Mouse (Mus musculus) gastrocnemius, adult 8-10 months (tissue): ENCODE results near the gene Kng1. TPM values are rescaled to one million over a fixed set of nuclear protein-coding genes. Genes with fewer than 3 reads are reported as not detected.
"Not testable (repeated sequence)": the region's sequence is repeated elsewhere in the genome, so short reads cannot be mapped to it uniquely, and the experiment has no call there.

ENCODE experiments used
- DNase-seq, 2 experiments: peaks; one replicate each; pipeline ENCODE4 v3.0.0; 2022; ENCODE audit warnings: low spot score in 2 of 2
- total RNA-seq, 4 experiments: library from RNA; stranded (reverse); gene quantifications; 2 replicates each; pipeline ENCODE4 v1.2.4; 2022

Gene Kng1
- total RNA-seq = under 1 TPM in 1 of 4 experiments, not detected in 3; 0.70 TPM

DNA sequence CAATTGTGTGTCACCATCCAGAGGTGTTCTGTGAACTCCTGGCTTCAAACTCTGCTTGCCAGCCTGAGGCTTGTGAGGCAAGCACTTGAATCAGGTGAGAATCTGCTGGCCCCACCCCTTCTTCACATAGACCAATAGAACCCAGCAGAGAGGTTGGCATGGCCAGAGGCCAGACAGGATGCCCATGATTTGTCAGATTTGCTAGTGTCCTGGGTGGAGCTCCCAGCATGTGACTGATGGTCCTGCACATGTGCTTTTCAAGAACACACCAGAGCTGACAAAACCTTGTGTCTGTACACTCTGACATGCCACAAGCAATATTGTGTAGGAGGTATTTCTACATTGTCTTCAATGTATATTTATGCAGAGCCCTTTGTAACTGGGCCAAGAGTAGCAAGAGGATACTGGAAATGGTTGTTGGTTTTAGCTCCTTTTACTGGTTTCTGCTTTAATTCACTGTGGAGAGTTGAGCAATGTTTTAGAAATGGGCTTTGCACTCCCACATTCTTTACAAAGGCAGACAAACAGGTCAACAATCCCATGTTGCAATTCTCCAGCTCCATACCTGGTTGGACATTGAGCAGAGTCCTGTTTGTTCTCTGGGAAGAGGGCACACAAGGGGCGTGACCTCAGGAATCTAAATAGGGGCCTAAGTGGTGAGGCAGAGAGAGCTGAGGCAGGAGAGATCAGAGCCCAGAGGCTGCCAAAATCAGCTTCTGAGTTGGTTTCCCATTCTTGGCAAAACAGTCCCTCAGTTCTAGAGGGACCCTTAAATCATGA lies at the start of gene Kng1:
TSS of gene Kng1 (plus strand) at position 198 of the 780 bp plus-strand sequence.
- not testable (repeated sequence) for DNase-seq

DNA sequence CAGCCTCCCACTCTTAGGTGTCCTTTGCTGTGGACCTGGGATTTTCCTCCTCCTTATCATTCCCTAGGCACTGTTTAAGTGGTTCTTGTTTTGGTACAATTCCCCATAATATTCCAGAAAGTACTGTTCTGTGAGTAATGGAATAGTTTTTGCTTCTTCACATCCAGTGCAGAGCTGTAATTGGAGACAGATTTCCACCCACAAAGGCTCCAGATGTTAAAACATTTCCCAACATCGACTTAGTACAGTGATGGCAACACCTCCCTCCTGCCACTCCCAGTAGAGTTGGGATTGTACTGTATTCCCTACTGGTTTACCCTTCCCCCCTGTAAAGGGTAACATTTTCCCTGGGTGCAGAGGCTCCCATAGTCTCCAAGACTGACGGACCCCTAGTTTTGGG lies 43.9 kb upstream of the Kng1 start:
- DNase-seq = not testable (repeated sequence)

DNA sequence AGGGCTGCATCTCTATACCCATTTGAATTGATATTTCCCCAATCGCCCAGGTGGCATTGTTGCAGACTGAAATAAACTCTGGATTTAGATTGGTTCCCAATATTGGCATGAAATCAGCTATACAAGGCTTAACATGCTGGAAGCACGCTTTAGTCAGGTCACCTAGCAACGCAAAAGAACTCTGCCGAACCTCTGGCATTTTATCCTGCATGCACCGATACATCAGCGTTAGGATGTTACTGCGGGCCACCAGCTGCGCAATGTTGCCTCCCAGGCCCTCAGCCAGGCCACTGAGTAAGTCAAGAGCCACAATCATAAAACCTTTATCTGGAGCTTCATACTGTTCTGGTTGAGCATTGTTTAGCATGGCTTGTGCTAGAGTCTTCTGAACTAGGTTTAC lies 43.0 kb upstream of the Kng1 start:
- DNase-seq = not testable (repeated sequence)

DNA sequence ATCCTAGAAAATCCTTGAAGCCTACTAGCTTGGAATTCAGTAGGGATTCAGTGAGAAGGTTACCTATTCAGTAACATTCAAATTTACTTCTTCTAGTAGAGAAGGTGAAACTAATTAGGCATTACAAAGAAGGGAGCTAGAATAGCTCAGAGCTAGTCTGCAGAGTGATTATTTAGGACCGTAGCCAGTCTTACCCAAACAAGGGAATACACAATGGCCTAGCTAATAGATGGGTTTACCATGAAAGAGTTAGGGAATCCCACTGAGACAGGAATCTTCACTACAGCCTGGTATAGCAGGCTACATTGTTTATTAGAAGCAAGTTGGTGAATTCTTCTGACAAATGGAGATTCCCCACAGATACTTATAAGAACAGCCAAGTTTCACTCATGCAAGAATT lies 37.1 kb upstream of the Kng1 start:
- DNase-seq = not testable (repeated sequence)

DNA sequence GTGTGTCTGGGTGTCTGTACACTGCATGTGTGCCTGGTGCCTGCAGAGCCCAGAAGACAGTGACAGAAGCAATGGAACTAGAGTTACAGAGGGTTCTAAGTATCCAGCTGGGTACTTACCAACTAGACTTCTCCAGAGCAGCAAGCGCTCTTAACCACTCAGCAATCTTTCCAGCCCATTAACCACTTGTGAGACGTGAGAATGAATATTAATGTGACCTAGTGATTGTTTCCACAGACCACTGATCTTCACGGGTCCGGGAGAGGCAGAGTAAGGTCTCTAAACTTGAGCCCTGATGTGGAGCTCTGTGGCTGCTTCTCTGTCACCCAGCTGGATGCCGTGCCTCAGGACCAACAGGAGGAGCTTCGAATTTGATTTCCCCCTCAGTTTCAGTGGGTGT lies 32.6 kb upstream of the Kng1 start:
- no peak for DNase-seq

DNA sequence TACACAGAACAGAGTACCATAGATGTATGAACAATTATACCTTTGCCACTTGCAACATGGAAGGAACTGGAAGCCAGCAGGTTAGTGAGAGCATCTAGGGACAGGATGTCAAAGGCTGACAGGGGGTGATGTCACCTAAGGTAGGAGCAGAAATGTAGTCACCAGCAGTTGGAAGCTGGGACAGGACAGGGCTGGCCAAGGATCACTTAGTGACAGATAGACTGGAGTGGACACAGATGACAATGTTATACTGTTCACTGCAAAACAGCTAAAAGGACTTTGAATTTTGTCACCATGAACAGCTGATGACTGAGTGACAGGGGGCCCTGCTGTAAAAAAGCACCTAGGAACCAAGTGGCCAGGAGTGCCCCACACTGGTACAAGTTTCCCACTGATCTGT lies 31.1 kb upstream of the Kng1 start:
- DNase-seq = no peak

DNA sequence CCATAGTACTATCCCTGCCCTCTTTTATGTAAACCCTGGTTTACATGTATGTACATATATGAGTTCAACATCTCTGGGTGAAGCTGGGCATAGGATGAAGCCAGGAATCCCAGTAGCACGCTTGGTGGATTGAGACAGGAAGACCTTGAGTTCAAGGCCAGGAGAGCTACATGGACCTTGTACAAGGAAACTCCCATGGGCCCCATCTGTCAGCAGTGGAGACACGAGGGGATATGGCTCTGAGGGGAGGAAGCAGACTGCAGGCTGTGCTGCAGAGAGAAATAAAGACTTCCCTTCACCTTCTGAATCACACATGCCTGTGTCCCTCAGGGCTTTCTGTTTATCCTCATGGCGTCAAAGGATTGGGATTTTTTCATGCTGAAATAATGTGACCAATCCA lies 30.3 kb upstream of the Kng1 start:
- DNase-seq = not testable (repeated sequence)

DNA sequence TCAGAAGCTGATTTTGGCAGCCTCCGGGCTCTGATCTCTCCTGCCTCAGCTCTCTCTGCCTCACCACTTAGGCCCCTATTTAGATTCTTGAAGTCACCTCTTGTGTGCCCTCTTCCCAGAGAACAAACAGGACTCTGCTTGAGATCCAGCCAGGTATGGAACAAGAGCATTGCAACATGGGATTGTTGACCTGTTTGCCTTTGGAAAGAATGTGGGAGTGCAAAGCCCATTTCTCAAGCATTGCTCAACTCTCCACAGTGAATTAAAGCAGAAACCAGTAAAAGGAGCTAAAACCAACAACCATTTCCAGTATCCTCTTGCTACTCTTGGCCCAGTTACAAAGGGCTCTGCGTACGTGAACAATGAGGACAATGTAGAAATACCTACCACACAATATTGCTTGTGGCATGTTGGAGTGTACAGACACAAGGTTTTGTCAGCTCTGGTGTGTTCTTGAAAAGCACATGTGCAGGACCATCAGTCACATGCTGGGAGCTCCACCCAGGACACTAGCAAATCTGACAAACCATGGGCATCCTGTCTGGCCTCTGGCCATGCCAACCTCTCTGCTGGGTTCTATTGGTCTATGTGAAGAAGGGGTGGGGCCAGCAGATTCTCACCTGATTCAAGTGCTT lies 28.6 kb upstream of the Kng1 start, which contains the start of gene Kng2:
TSS of gene Kng2 (minus strand) at position 517 of the 635 bp plus-strand sequence.
- not testable (repeated sequence) for DNase-seq

DNA sequence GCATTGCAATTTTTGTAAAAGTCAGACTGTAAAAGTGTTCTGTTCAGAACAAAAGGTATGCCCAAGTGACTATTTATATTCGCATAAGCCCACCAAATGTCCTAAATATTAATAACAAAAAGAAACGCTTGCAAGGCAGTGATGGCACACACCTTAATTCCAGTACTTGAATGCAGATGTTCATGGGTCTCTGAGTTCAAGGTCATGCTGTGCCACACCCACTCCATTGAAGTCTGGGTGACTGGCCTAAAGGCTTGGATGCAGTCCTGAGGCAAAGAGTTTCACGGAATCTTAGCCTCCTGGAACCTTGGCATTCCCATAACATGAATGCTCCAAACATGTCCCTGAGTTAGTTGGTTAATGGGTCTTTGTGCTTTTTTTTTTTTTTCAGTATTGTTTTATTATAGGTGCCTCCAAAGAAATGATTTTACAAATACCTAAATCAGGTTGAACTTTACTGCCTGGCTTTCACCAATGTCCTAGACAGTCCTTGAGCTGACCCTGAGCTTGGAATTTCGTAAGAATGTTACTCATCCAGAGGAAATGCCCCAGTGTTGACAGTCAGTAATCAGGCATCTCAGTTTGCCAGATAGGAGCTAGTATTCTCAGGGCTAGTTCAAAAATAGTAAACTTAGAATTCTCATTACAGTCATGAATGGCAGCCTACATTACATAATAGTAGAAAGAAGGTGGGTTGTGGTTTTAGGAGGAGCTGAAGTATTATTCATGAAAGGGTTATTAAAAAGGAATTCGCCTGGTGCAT lies 26.8 kb upstream of the Kng1 start:
- DNase-seq = no peak

DNA sequence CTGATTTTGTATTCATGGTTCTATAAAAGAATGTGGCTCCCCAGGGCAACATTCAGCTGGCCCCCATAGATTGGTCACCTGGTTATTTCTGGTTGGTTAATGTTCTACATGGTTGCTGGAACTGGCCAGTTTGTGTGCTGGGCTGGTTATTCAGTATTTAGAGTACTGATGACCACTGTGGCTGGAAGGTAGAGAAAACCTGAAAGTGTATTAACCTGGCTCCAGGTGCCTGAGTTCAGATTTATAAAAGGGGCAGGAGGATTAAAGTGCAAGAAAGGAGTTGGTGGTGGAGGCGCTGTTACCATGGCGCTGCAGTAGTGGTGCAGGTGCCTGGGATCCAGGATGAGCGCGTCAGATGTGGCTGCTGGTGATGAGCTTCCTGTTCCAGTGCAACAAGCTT lies 24.0 kb upstream of the Kng1 start:
- DNase-seq = no peak

DNA sequence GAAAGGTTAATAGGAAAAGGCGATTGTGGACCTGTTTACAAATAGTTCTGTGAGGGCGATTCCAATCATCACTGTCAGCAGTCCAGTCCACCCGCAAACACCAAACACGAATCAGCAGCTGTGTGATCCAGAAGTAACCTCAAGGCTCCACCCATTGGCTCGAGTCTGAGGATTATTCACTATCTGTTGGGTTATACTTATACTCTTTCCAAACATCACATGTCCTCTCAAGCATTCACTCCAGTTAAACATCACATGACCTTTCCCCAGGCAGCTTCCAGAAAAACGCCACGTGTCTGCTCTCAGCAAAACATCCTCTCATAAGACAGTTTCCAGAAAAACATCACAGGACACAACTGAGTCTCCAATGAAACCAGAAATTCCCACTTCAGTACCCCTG lies 19.9 kb upstream of the Kng1 start:
- DNase-seq = no peak

DNA sequence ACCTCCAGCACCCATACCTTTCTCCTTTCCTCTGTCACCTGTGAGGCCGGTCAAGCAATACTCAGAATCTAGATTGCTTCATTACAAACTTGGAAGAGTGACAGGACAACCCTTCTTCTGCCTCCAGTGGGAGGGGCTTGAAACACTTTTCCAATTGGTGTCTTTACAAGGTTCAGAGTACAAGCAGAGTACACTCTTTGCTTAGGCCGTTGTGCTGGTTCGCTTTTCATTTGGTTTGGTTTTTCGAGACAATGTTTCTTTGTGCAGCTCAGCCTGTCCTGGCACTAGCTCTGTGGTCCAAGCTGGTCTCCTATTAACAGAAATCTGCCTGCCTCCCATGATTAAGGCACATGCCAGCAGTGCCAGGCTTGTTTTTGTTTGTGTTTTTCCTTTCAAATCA lies 18.4 kb upstream of the Kng1 start:
- no peak for DNase-seq

DNA sequence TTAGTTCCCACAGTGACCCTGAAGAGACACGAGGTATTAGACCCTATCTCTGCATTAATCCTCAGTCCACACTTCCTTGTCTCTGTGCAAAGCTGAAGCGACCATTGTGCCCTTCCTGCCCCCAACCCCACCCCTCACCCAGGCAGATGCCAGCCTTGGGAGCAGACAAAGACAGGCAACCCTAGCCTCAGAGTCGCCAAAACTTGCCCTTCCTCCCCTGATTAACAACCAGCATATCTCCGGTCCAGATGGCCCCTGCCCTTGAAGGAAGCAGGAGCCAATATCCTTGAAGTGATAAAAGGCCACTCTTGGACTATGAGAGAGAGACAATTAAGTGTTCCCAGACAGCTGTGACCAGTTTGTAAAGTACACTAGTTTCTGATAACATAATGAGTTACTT lies 16.8 kb upstream of the Kng1 start:
- no peak for DNase-seq

DNA sequence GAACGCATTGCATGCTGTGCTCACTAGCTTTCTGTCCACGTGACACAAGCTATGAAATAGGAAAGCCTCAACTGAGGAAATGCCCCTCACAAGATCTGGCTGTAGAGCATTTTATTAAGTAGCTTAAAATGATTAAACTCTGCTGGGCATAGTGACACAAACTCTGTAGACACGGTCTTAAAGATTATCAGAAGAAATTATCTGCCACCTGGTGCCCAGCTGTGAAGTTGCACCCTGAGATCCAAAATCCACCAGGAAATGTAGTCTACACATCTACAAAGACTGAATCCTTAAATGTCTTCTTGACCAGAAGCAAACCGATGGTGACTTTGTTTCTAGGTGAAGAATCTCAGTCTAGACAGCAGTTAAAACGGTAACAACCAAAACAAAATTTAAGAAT lies 11.3 kb upstream of the Kng1 start:
- no peak for DNase-seq

DNA sequence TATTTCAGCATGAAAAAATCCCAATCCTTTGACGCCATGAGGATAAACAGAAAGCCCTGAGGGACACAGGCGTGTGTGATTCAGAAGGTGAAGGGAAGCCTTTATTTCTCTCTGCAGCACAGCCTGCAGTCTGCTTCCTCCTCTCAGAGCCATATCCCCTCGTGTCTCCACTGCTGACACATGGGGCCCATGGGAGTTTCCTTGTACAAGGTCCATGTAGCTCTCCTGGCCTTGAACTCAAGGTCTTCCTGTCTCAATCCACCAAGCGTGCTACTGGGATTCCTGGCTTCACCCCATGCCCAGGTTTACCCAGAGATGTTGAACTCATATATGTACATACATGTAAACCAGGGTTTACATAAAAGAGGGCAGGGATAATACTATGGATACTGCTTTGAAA lies 2.0 kb downstream of the Kng1 start:
- DNase-seq = not testable (repeated sequence)

DNA sequence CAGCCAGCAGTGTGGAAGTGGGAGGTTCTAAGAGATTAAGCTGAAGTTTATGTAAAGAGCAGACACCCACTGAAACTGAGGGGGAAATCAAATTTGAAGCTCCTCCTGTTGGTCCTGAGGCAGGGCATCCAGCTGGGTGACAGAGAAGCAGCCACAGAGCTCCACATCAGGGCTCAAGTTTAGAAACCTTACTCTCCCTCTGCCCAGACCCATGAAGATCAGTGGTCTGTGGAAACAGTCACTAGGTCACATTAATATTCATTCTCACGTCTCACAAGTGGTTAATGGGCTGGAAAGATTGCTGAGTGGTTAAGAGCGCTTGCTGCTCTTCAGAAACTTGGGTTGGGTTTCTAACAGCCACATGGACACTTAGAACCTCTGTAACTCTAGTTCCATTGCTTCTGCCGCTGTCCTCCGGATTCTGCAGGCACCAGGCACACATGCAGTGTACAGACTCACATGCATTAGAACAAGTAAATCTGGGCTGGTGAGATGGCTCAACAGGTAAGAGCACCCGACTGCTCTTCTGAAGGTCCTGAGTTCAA lies 3.2 kb downstream of the Kng1 start:
- DNase-seq = not testable (repeated sequence)

DNA sequence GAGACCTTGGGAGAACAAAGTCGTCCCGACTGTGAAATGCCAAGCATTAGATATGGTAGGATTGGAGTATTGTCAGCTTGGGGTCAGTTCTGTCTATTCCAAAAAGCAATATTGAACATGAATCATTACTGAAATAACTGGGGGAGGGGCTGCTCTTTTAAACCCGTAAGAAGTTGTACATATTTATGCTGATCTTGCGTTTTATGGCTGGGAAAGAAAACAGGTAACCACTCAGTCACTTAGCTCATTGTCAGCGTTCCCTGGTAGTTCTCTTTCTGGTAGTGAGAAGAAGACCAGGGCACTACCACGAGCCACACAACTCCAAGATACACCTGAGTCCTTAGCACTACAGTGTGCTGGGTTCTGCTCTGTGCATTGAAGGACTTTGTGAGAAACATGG lies 19.9 kb downstream of the Kng1 start:
- DNase-seq = not testable (repeated sequence)

DNA sequence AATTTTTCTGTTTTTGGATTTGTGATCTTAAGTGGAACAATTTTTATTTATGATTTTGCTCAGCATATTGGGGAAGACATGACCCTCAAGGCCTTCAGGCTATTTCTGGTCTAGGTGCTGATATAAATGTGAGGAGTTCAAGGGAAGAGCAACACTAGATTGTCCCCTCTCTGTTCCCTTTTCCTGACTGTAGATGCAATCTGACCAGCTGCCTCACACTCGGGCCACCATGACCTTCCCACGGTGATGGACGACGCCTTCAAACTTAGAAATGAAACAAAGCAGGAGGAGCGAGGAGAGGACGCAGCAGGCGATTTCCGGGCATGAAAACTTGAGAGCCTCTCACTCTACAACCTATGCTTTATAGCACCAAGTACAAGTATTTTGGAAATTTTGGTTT lies 29.5 kb downstream of the Kng1 start:
- DNase-seq = not testable (repeated sequence)

DNA sequence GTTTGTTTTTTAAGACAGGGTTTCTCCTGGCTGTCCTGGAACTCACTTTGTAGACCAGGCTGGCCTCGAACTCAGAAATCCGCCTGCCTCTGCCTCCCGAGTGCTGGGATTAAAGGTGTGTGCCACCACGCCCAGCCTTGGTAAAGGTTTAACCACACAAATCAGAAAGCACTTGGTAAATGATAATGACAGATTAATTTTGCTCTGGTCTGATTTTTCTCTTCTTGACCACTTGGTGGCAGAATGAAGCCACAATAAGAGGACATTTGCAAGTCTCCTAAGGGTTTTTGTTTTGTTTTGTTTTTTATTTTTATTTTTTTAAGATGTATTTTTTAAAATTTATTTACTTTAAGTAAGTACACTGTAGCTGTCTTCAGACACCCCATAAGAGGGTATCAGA lies 30.0 kb downstream of the Kng1 start:
- DNase-seq = not testable (repeated sequence)

DNA sequence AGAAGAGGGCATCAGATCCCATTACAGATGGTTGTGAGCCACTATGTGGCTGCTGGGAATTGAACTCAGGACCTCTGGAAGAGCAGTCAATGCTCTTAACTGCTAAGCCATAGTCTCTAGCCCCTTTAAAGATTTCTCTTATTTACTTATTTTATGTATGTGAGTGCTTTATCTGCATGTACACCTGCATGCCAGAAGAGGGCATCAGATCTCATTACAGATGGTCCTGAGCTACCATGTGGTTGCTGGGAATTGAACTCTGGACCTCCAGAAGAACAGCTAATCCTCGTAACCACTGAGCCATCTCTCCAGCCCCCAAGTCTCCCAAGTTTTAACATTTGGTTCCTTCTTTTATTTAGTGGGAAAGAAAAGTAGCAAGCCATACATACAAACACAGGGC lies 30.8 kb downstream of the Kng1 start:
- not testable (repeated sequence) for DNase-seq

DNA sequence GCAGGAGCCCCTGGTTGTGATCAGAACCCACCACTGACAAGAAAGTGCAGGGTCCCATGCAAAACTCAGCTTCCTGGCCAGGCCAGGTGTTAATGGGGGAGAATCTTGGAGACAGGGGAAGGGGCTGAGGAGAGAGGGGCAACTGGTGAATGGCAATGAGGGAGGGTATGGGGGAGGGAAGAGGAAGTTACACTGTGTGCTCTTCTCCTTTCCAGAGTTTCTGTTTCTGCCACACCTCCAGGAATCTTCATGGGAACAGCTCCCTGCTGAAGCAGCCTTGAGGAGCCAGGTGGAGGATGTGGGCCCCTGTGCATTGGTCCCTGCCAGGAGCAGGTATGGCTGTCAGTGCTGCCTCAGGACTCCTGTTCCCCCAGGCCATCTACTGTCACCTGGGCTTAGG lies 33.7 kb downstream of the Kng1 start:
- DNase-seq = not testable (repeated sequence)
